Comparison of ENCODE assay signal across 24 mouse cellular contexts in the genomic region with DNA sequence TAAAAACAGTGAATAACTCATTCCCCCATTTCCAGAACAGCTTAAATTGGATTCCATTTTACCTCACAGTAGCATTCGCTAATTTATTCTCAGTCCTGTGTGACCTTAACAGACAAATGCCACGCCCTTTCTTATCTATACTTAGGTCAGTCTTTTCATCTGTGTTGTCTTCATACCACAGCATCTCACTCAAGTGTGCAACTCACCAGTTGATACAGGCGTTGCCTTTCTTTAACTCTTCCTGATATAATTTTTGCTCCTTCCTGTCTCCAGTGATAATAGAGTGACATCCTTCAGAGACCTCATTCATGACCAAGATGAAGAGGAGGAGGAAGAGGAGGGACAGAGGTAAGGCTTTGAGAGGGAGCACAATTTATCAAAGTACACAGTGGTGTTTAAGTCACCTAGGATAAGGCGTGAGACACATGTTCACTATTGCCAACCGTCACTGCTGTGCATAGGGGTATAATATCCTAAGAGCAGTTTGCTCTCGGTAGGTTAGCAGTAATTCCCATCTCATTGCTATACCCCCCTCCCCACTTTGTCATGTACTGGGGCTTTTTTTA. TPM values are rescaled to one million over a fixed set of nuclear protein-coding genes. Genes with fewer than 3 reads are reported as not detected.
DNase-seq lines count a peak whose midpoint lies in the region; ATAC-seq and TF ChIP-seq lines count a peak whose summit lies in the region.
"Had no signal": no experiment of that assay in that cellular context is flagged by ENCODE, and none has a peak within 500 bp of the region (broad histone marks: within the 10 kb centered on the region; RNA-seq: fewer than 3 reads in every experiment).

No protein-coding gene starts in this region.

- H3K4me2 ChIP-seq in liver, embryonic 14.5 days (ENCODE audit: low read depth) = no peak overlapping the region
- H3K4me2 ChIP-seq: heart, embryonic 12.5 days; hindbrain, embryonic 14.5 days had no signal

- no peak for TF ChIP-seq POLR2A in MEL (IDR thresholded peaks at IDR 0.05; ENCODE audit: control insufficient read depth in 1 of 2, insufficient read depth in 1 of 2, low read depth in 1 of 2, low read length in 2 of 2, poor library complexity in 1 of 2)

- H3K9me3 ChIP-seq in G1E (replicated peaks) (no peaks in the 10 kb centered on the region), MEL (replicated peaks; ENCODE audit: insufficient read depth, low read length) (no peaks in the 10 kb centered on the region)
- H3K9me3 ChIP-seq in liver, embryonic 14.5 days (ENCODE audit: control insufficient read depth, low read length) = no peaks in the 10 kb centered on the region
- H3K9me3 ChIP-seq: embryonic facial prominence, embryonic 10.5 days; forebrain, embryonic 10.5 days; heart, embryonic 12.5 days; hindbrain, embryonic 10.5 days had no signal

- H3K4me1 ChIP-seq in G1E (ENCODE audit: insufficient read depth, low read depth, low read length) (peaks cover 34% of the 10 kb centered on the region), MEL (ENCODE audit: control insufficient read depth in 1 of 2, insufficient read depth in 2 of 2, low read length in 2 of 2) (peaks cover 2 to 17% of the 10 kb centered on the region in 2 experiments; a peak in 3 of 4 replicates)
- peaks cover 0 to 12% of the 10 kb centered on the region in 2 experiments; a peak in 3 of 4 replicates for H3K4me1 ChIP-seq in liver, embryonic 14.5 days (replicated peaks; ENCODE audit: control insufficient read depth in 2 of 2, insufficient read depth in 2 of 2, low read length in 1 of 2)
- H3K4me1 ChIP-seq: embryonic facial prominence, embryonic 10.5 days; heart, embryonic 12.5 days had no signal

- no peak for TF ChIP-seq CTCF in G1E (IDR thresholded peaks at IDR 0.05; ENCODE audit: low read depth, low read length)
- no peak for TF ChIP-seq CTCF in MEL (IDR thresholded peaks at IDR 0.05 in 2 of 3, conservative IDR thresholded peaks at IDR 0.05 in 1 of 3; ENCODE audit: control insufficient read depth in 1 of 3, insufficient read depth in 1 of 3, low read depth in 2 of 3, low read length in 3 of 3, poor library complexity in 1 of 3, severe bottlenecking in 1 of 3)
- TF ChIP-seq CTCF in liver, embryonic 14.5 days (IDR thresholded peaks at IDR 0.05; ENCODE audit: low read depth) = no peak

- 26% methylated on average over 6 of the region's 6 CpGs for WGBS in liver, embryonic 14.5 days (ENCODE audit: insufficient replicate concordance)

- H3K27me3 ChIP-seq in G1E (ENCODE audit: insufficient read depth, low read length) (no peaks in the 10 kb centered on the region), MEL (ENCODE audit: control insufficient read depth in 1 of 2, insufficient read depth in 2 of 2, low read length in 2 of 2) (no peaks in the 10 kb centered on the region)
- H3K27me3 ChIP-seq in liver, embryonic 14.5 days (ENCODE audit: control insufficient read depth, insufficient read depth, low read length) = no peaks in the 10 kb centered on the region
- H3K27me3 ChIP-seq: heart, embryonic 12.5 days had no signal

- peak; percentile 17 to 51; a peak in 3 of 4 replicates for TF ChIP-seq EP300 in MEL (IDR thresholded peaks at IDR 0.05; ENCODE audit: low read depth in 1 of 2, low read length in 2 of 2)
- TF ChIP-seq EP300 in liver, embryonic 14.5 days (IDR thresholded peaks at IDR 0.05; ENCODE audit: low read depth) = peak; percentile 30

- no peak for TF ChIP-seq RAD21 in MEL (IDR thresholded peaks at IDR 0.05; ENCODE audit: low read depth, low read length)

- H3K36me3 ChIP-seq in G1E (replicated peaks) = peaks cover 86% of the 10 kb centered on the region
- H3K36me3 ChIP-seq in MEL (ENCODE audit: control insufficient read depth in 1 of 2, insufficient read depth in 2 of 2, low read length in 2 of 2) = peaks cover 18 to 29% of the 10 kb centered on the region in 2 experiments
- peaks cover 8% of the 10 kb centered on the region for H3K36me3 ChIP-seq in liver, embryonic 14.5 days (replicated peaks; ENCODE audit: control insufficient read depth, insufficient read depth, low read depth)

- H3K4me3 ChIP-seq in G1E (ENCODE audit: low read depth, low read length) (no peak overlapping the region), MEL (ENCODE audit: control insufficient read depth in 1 of 2, insufficient read depth in 1 of 2, low read depth in 2 of 2, low read length in 2 of 2) (no peak overlapping the region)
- H3K4me3 ChIP-seq in liver, embryonic 14.5 days (ENCODE audit: insufficient read depth in 1 of 2, low read depth in 2 of 2, low read length in 2 of 2) = no peak overlapping the region
- H3K4me3 ChIP-seq: embryonic facial prominence, embryonic 10.5 days; erythroblast, embryonic 14.5 days; forebrain, embryonic 10.5 days; heart, embryonic 12.5 days; hindbrain, embryonic 10.5 days had no signal

- DNase-seq in G1E (ENCODE audit: low spot score) (no peak), MEL (ENCODE audit: low read depth, low spot score) (peak; percentile 34)
- no peak for DNase-seq in liver, embryonic 14.5 days (ENCODE audit: low read depth in 3 of 3, low spot score in 3 of 3)
- no peak for DNase-seq in gastrocnemius, adult 18-20 months (ENCODE audit: low spot score)
- DNase-seq in ovary, adult 18-20 months (ENCODE audit: low spot score) = no peak
- DNase-seq: adrenal gland, postnatal 10 days; cerebellum, adult 2 months; cerebellum, postnatal 10 days; gastrocnemius, postnatal 10 days had no signal

- ATAC-seq in G1E (ENCODE audit: extremely low read depth, insufficient number of reproducible peaks, low FRiP score, poor library complexity, severe bottlenecking) = peak; percentile 78
- ATAC-seq in liver, embryonic 14.5 days (ENCODE audit: insufficient read depth) = peak; percentile 82
- peak; percentile 90 for ATAC-seq in megakaryocyte-erythroid progenitor cell, adult 5-6 weeks (replicated peaks; ENCODE audit: low FRiP score, low TSS enrichment, poor library complexity, severe bottlenecking)
- ATAC-seq: forebrain, embryonic 14.5 days had no signal

- H3K9ac ChIP-seq in MEL (ENCODE audit: control insufficient read depth, low read depth, low read length, poor library complexity, severe bottlenecking) = no peak overlapping the region
- H3K9ac ChIP-seq in liver, embryonic 14.5 days (replicated peaks) = no peak overlapping the region
- H3K9ac ChIP-seq: heart, embryonic 12.5 days; hindbrain, embryonic 14.5 days had no signal

- peaks cover 12% of the 10 kb centered on the region; the same call in 1 of the 2 replicates for H3K79me2 ChIP-seq in MEL (ENCODE audit: control insufficient read depth, insufficient read depth, low read length, poor library complexity)

- no peak overlapping the region; the same call in 1 of the 2 replicates for H3K27ac ChIP-seq in MEL (ENCODE audit: control insufficient read depth, low read depth, low read length)
- no peak overlapping the region for H3K27ac ChIP-seq in liver, embryonic 14.5 days
- H3K27ac ChIP-seq: embryonic facial prominence, embryonic 10.5 days; forebrain, embryonic 10.5 days; hindbrain, embryonic 10.5 days; hindbrain, embryonic 14.5 days had no signal

TF ChIP-seq in MEL, 35 proteins besides CTCF, POLR2A, EP300 and RAD21:
- TF ChIP-seq SIN3A (IDR thresholded peaks at IDR 0.05; ENCODE audit: low read length) (peak; percentile 49; the same call in 1 of the 2 replicates), MAZ (IDR thresholded peaks at IDR 0.05; ENCODE audit: low read depth, low read length) (no peak), GATA1 (IDR thresholded peaks at IDR 0.05; ENCODE audit: low read depth, low read length) (peak; percentile 46; the same call in 1 of the 2 replicates), ETS1 (IDR thresholded peaks at IDR 0.05; ENCODE audit: low read depth, low read length) (no peak)

RNA-seq across cellular contexts. Expression of gene Nsfl1c, which starts 6.5 kb away (rescaled TPM):
- 104 and 128 TPM in 2 replicates for total RNA-seq in G1E (2014; fragmentation: Nextera tagmentation)
- 90.6 and 99.1 TPM in 2 replicates for total RNA-seq in G1E (2017)
- polyA plus RNA-seq in G1E (2012) = 115 and 149 TPM in 2 replicates
- 182 and 199 TPM in 2 replicates for total RNA-seq in MEL (2012; rRNA removed)
- 100 to 1,000 TPM; 260 to 394 TPM for polyA plus RNA-seq in MEL (2012; ENCODE audit: insufficient read depth in 1 of 2, insufficient read length in 2 of 2, low read depth in 1 of 2, low replicate concordance in 2 of 2, missing spikeins in 1 of 2)
- polyA plus RNA-seq in liver, embryonic 14.5 days (2012; rRNA removed) = 37.1 and 53.2 TPM in 2 replicates
- polyA plus RNA-seq in liver, embryonic 14.5 days (2014; fragmentation: Nextera tagmentation; extraction: Ambion mirVana) = 64.6 and 67.2 TPM in 2 replicates
- total RNA-seq in megakaryocyte-erythroid progenitor cell, adult 5-6 weeks (2014; fragmentation: Nextera tagmentation) = 92.8 and 115 TPM in 2 replicates
- total RNA-seq in megakaryocyte-erythroid progenitor cell, adult 5-6 weeks (2017) = 149 and 154 TPM in 2 replicates
- total RNA-seq in gastrocnemius, adult 18-20 months (2021) = 10 to 100 TPM; 81.6 to 83.1 TPM

RNA-seq across cellular contexts. Expression of gene 4921509C19Rik, which starts 24.6 kb away (rescaled TPM):
- not detected in 2 replicates for total RNA-seq in G1E (2014; fragmentation: Nextera tagmentation)
- total RNA-seq in G1E (2017) = 0.06 and 0.16 TPM in 2 replicates
- polyA plus RNA-seq in G1E (2012) = not detected in 2 replicates
- total RNA-seq in MEL (2012; rRNA removed) = not detected in 2 replicates
- not detected for polyA plus RNA-seq in MEL (2012; ENCODE audit: insufficient read depth in 1 of 2, insufficient read length in 2 of 2, low read depth in 1 of 2, low replicate concordance in 2 of 2, missing spikeins in 1 of 2)
- not detected in 2 replicates for polyA plus RNA-seq in liver, embryonic 14.5 days (2012; rRNA removed)
- polyA plus RNA-seq in liver, embryonic 14.5 days (2014; fragmentation: Nextera tagmentation; extraction: Ambion mirVana) = not detected in 2 replicates
- total RNA-seq in megakaryocyte-erythroid progenitor cell, adult 5-6 weeks (2014; fragmentation: Nextera tagmentation) = not detected in 2 replicates
- not detected in 2 replicates for total RNA-seq in megakaryocyte-erythroid progenitor cell, adult 5-6 weeks (2017)
- not detected for total RNA-seq in gastrocnemius, adult 18-20 months (2021)
- total RNA-seq: adrenal gland, postnatal 10 days; adrenal gland, postnatal 4 days; gastrocnemius, postnatal 10 days; gastrocnemius, postnatal 4 days; heart, adult 8-10 months; heart, postnatal 25 days had no signal
- polyA plus RNA-seq: brain, embryonic 14.5 days; cerebellum, adult 2 months; embryonic facial prominence, embryonic 10.5 days; embryonic facial prominence, embryonic 14.5 days; erythroblast, embryonic 14.5 days; forebrain, embryonic 10.5 days; forebrain, embryonic 14.5 days; heart, embryonic 12.5 days; heart, embryonic 16.5 days; hindbrain, embryonic 10.5 days; hindbrain, embryonic 14.5 days had no signal

RNA-seq across cellular contexts. Expression of gene Fkbp1a, which starts 41.8 kb away (rescaled TPM):
- 86.3 and 96.4 TPM in 2 replicates for total RNA-seq in G1E (2014; fragmentation: Nextera tagmentation)
- 20.3 and 20.7 TPM in 2 replicates for total RNA-seq in G1E (2017)
- polyA plus RNA-seq in G1E (2012) = 184 and 201 TPM in 2 replicates
- 26.2 and 33.0 TPM in 2 replicates for total RNA-seq in MEL (2012; rRNA removed)
- polyA plus RNA-seq in MEL (2012; ENCODE audit: insufficient read depth in 1 of 2, insufficient read length in 2 of 2, low read depth in 1 of 2, low replicate concordance in 2 of 2, missing spikeins in 1 of 2) = 1,000 to 10,000 TPM in 1 of 2 experiments, 100 to 1,000 TPM in 1; 304 to 1,080 TPM
- polyA plus RNA-seq in liver, embryonic 14.5 days (2012; rRNA removed) = 30.5 and 36.5 TPM in 2 replicates
- polyA plus RNA-seq in liver, embryonic 14.5 days (2014; fragmentation: Nextera tagmentation; extraction: Ambion mirVana) = 128 and 140 TPM in 2 replicates
- total RNA-seq in megakaryocyte-erythroid progenitor cell, adult 5-6 weeks (2014; fragmentation: Nextera tagmentation) = 5.5 and 17.9 TPM in 2 replicates
- 5.7 and 6.8 TPM in 2 replicates for total RNA-seq in megakaryocyte-erythroid progenitor cell, adult 5-6 weeks (2017)
- total RNA-seq in gastrocnemius, adult 18-20 months (2021) = 100 to 1,000 TPM; 157 to 163 TPM
